In genomic region chr11:63919211-63920098, GRCm38 (mm10) we compare ENCODE assay signal across 9 mouse cellular contexts. TPM values are rescaled to one million over a fixed set of nuclear protein-coding genes. Genes with fewer than 3 reads are reported as not detected.
DNase-seq lines count a peak whose midpoint lies in the region; ATAC-seq and TF ChIP-seq lines count a peak whose summit lies in the region.
"Had no signal": no experiment of that assay in that cellular context is flagged by ENCODE, and none has a peak within 500 bp of the region (broad histone marks: within the 10 kb centered on the region; RNA-seq: fewer than 3 reads in every experiment).

No protein-coding gene starts in this region.

- no peak for ATAC-seq in heart, embryonic 13.5 days (ENCODE audit: extremely low read depth, insufficient number of reproducible peaks, low FRiP score, low TSS enrichment)
- no peak for ATAC-seq in hindbrain, embryonic 15.5 days (ENCODE audit: low FRiP score, low read depth)
- no peak for ATAC-seq in midbrain, embryonic 14.5 days (ENCODE audit: low FRiP score, low TSS enrichment)

- no peak for DNase-seq in heart, adult 2 months
- DNase-seq in R1 (ENCODE audit: low read depth, low spot score): peak; percentile 41
- peak; percentile 71 for DNase-seq in midbrain, embryonic 14.5 days
- no peak for DNase-seq in T-cell, adult 2 months (ENCODE audit: low spot score)
- DNase-seq in thymus, postnatal 25 days: no peak
- DNase-seq in Muller cell, postnatal 12 days (ENCODE audit: inconsistent ontology term): no peak

- H3K4me2 ChIP-seq in heart, embryonic 13.5 days: peak overlapping the region; percentile 99
- peak overlapping the region; percentile 85 for H3K4me2 ChIP-seq in hindbrain, embryonic 15.5 days
- peak overlapping the region; percentile 91 for H3K4me2 ChIP-seq in midbrain, embryonic 14.5 days (ENCODE audit: low read length)

- H3K36me3 ChIP-seq in heart, embryonic 13.5 days: no peaks in the 10 kb centered on the region
- H3K36me3 ChIP-seq in heart, adult 2 months (ENCODE audit: control insufficient read depth, insufficient read depth, low read length): no peaks in the 10 kb centered on the region
- H3K36me3 ChIP-seq in hindbrain, embryonic 15.5 days: no peaks in the 10 kb centered on the region
- no peaks in the 10 kb centered on the region for H3K36me3 ChIP-seq in midbrain, embryonic 14.5 days (ENCODE audit: control insufficient read depth, insufficient read depth, low read length)

- H3K79me2 ChIP-seq in heart, adult 2 months (replicated peaks; ENCODE audit: control insufficient read depth, insufficient read depth, low read length): no peaks in the 10 kb centered on the region

- no peak for TF ChIP-seq POLR2A in heart, adult 2 months (IDR thresholded peaks at IDR 0.05; ENCODE audit: insufficient read depth, low read depth, low read length)

- H3K27ac ChIP-seq in heart, embryonic 13.5 days (replicated peaks): no peak overlapping the region
- H3K27ac ChIP-seq in heart, adult 2 months: no peak overlapping the region
- H3K27ac ChIP-seq in hindbrain, embryonic 15.5 days (replicated peaks): no peak overlapping the region
- peak overlapping the region; percentile 72 for H3K27ac ChIP-seq in midbrain, embryonic 14.5 days (replicated peaks; ENCODE audit: low read depth, low read length)

- H3K27me3 ChIP-seq in heart, embryonic 13.5 days (replicated peaks): peaks cover 73% of the 10 kb centered on the region
- H3K27me3 ChIP-seq in heart, adult 2 months (ENCODE audit: control insufficient read depth, insufficient read depth, low read length): peaks cover 5% of the 10 kb centered on the region
- peaks cover 49% of the 10 kb centered on the region for H3K27me3 ChIP-seq in hindbrain, embryonic 15.5 days
- peaks cover 30% of the 10 kb centered on the region; the same call in 1 of the 2 replicates for H3K27me3 ChIP-seq in midbrain, embryonic 14.5 days (ENCODE audit: control insufficient read depth, insufficient read depth, low read length)

- H3K9ac ChIP-seq in heart, embryonic 13.5 days: peak overlapping the region; percentile 81
- H3K9ac ChIP-seq in heart, adult 2 months (ENCODE audit: low read depth, low read length): no peak overlapping the region
- H3K9ac ChIP-seq in hindbrain, embryonic 15.5 days: peak overlapping the region; percentile 40
- peak overlapping the region; percentile 67 for H3K9ac ChIP-seq in midbrain, embryonic 14.5 days (replicated peaks; ENCODE audit: low read length)

- 5% methylated on average over 52 of the region's 52 CpGs for WGBS in heart, embryonic 13.5 days
- 40% methylated on average over 52 of the region's 52 CpGs for WGBS in heart, adult 2 months
- 2% methylated on average over 52 of the region's 52 CpGs for WGBS in hindbrain, embryonic 15.5 days
- WGBS in midbrain, embryonic 14.5 days: under 1% methylated on average over 52 of the region's 52 CpGs

- no peaks in the 10 kb centered on the region for H3K9me3 ChIP-seq in heart, embryonic 13.5 days
- no peaks in the 10 kb centered on the region for H3K9me3 ChIP-seq in hindbrain, embryonic 15.5 days
- no peaks in the 10 kb centered on the region for H3K9me3 ChIP-seq in midbrain, embryonic 14.5 days (ENCODE audit: control insufficient read depth, low read length)

- H3K4me1 ChIP-seq in heart, embryonic 13.5 days: peaks cover 74% of the 10 kb centered on the region
- H3K4me1 ChIP-seq in heart, adult 2 months (ENCODE audit: control insufficient read depth, insufficient read depth, low read length): no peaks in the 10 kb centered on the region
- H3K4me1 ChIP-seq in hindbrain, embryonic 15.5 days (replicated peaks): peaks cover 62% of the 10 kb centered on the region
- peaks cover 22% of the 10 kb centered on the region; the same call in 1 of the 2 replicates for H3K4me1 ChIP-seq in midbrain, embryonic 14.5 days (ENCODE audit: control insufficient read depth, insufficient read depth, low read length)

- TF ChIP-seq EP300 in heart, adult 2 months (IDR thresholded peaks at IDR 0.05; ENCODE audit: insufficient read depth, low read depth, low read length): no peak

- intact Hi-C loops in heart, adult 2 months (cut with DNase I): loop anchor here (2.0 to 10.0 kb wide), 3 partner anchors 158 to 523 kb away; partner anchors contain the start of gene Cox10

- peak overlapping the region; percentile 68 for H3K4me3 ChIP-seq in heart, embryonic 13.5 days
- no peak overlapping the region for H3K4me3 ChIP-seq in heart, adult 2 months
- peak overlapping the region; percentile 59 for H3K4me3 ChIP-seq in hindbrain, embryonic 15.5 days
- peak overlapping the region; percentile 65 for H3K4me3 ChIP-seq in midbrain, embryonic 14.5 days (replicated peaks; ENCODE audit: low read depth, low read length)

- no peak for TF ChIP-seq CTCF in heart, adult 2 months (IDR thresholded peaks at IDR 0.05)

RNA-seq across cellular contexts. Expression of gene Hs3st3b1, which starts 2.6 kb away (rescaled TPM):
- 2.2 and 2.7 TPM in 2 replicates for polyA plus RNA-seq in heart, embryonic 13.5 days (2015; fragmentation: Nextera tagmentation; extraction: Ambion mirVana)
- under 1 TPM; 0.77 to 0.94 TPM for total RNA-seq in heart, adult 2 months (2021)
- 1.4 and 1.5 TPM in 2 replicates for polyA plus RNA-seq in heart, adult 2 months (2012; rRNA removed)
- polyA plus RNA-seq in hindbrain, embryonic 15.5 days (2015; fragmentation: Nextera tagmentation; extraction: Ambion mirVana): 6.5 and 7.0 TPM in 2 replicates
- 12.6 and 18.0 TPM in 2 replicates for polyA plus RNA-seq in midbrain, embryonic 14.5 days (2014; fragmentation: Nextera tagmentation; extraction: Ambion mirVana)
- total RNA-seq: MEL had no signal

Comparison
In these comparisons a context has a peak if more than half of its experiments do, and no peak if none do; other contexts are left out.
1. DNase-seq: peak in R1 (single experiment) and midbrain, embryonic 14.5 days (single experiment); none in heart, adult 2 months (0 of 2), T-cell, adult 2 months (single experiment), thymus, postnatal 25 days (single experiment) and Muller cell, postnatal 12 days (single experiment).
2. Peak in every context shown above with its lines, with median percentiles within 50 percentile points of each other: H3K4me2 ChIP-seq.